Mouse (Mus musculus) heart, adult 8-10 months (tissue): ENCODE results near the gene Tmem37. TPM values are rescaled to one million over a fixed set of nuclear protein-coding genes. Genes with fewer than 3 reads are reported as not detected.

Experiments
- DNase-seq: peaks from one replicate; pipeline ENCODE4 v3.0.0; 2022; ENCODE audit warnings: low spot score
- total RNA-seq, 4 experiments: library from RNA; stranded (reverse); gene quantifications; 2 replicates each; pipeline ENCODE4 v1.2.4; 2022

Tmem37 gene
- total RNA-seq, 4 experiments from 2014 or later = 6.3 to 8.5 (median 7.1) TPM

DNA sequence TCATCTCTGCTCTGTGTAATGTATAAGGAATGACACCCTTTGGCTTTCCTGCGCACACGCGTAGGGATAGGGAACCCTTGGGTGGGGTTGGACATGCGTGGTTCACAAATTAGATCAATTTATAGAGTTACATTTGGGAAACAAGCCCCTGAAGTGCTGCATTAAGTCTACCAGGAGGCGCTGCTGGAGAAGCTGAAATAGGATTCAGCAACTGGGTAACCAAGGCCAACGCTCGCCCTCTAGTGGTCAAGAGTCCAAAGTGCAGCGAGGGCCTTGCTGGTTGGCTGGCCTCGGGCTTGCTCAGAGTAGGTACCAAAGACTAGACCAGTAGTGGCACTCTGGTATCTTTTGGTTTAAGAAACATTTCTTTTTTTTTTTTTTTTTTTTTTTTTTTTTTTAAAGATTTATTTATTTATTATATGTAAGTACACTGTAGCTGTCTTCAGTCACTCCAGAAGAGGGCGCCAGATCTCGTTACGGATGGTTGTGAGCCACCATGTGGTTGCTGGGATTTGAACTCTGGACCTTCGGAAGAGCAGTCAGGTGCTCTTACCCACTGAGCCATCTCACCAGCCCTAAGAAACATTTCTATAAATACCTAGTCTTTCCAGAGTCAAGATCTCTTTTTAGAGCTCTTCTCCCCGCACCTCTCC, 19.7 kb upstream of the Tmem37 start:
- DNase-seq = peak; percentile 86

DNA sequence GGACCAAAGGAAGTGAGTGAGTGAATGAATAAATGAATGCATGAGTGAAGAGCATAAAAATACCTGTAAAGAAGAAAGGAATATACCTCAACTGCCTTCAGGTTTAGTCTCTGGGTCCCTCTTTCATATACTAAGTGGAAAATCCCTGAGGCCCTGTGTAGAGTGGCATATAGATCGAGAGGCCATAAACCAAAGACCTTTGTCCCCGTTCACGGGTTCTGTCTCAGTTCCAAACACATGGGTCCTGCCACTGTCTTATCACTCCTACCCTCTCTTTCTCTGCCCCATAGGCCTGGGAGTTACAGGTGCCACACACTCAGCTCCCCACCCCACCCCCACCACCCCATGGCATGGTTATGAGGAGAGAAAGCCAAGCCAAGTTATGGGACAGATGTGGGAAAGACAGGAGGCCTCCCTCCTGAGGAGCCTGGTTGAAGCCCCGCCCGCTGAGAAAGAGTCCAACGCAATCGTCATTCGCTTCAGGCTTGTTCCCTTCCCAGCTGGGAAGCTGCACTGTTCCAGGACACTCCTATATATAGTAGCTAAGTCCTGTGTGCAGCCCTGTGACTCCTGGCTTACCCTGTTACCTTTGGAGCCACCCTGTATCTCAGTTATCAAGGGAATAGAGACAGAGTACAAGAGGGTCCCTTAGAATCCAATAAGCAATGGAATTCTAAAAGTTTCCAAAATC, 17.2 kb upstream of the Tmem37 start:
- peak; percentile 53 for DNase-seq

DNA sequence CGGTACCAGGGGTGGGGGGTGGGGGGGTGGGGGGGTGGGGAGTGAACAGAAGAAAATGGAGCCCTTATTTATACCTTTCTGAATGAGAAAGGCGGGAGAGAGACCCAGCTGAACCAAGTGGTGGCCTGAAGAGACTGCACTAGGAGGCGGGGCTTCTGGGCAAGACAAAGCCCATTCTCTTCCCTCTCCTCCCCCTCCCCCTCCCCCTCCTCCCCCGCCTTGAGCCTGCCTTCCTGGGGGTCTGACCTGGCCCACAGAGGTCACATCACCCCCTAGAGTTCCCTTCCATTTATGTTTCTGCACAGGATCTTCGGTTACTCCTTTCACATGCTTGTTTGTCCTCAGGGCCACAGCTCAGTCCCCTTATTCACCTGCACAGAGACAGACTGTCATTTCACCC, 15.3 kb upstream of the Tmem37 start:
- no peak for DNase-seq

DNA sequence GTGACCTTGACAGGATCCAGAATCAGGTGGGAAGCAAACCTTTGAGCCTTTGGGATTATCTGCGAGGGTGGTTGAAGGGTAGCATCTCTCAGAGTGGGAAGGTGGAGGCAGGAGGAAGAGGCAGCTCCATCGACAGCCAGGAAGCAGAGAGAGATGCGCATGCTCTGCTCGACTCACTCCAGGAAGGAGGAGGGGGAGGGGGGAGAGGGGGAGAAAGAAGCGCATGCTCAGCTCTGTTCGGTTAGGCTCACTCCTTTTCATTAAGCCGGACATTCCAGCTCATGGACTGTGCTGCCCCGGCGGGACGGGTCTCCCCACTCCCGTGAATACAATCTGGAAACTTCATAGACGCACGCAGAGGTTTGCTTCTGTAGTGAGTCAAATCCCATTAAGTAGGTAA, 12.8 kb upstream of the Tmem37 start:
- no peak for DNase-seq

DNA sequence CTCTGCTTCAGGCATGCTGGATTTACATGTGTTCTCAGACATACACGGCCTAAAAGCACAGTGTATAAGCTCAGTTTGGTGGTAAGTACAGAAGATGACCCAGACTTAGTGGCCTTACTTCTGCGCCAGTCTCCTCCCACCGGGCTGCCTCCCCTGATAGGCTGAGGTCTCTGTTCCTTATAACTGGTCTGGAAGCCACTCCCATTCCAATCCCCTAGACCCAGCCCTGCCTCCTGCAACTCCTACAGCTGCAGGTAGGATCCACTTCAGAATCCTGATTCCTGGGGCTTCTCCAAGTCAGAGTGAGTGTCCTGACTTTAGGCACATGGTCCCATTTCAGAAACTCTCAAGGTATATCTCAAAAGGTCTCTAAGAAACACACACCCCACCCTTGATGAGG, 11.8 kb upstream of the Tmem37 start:
- DNase-seq = no peak

DNA sequence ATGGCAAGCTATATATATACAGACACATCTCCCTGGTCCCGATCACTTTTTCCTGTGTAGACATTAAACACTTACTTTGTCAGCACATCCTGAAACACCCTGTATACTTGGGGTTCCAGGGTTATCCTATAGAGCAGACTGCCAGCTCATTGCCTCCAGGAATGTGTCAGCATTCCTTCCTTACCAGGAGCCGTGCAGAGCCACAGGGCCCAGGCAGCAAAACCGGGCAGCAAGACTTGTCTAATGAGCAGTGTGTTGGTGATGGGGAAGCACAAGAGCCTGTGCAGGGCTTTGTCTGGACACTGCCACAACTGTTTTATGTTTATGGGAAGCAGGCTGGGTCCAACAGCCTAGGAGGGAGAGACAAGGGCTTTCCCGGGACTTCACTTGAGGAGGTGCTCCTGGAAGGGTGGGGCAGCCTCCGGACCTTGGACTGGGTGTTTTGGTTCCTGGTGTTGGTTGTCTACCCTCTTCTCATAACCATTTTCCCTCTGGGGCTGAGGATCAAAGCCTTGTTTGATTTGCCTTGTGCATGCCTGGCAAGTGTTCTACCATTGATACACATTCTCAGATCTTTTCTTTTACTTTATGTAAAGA, 10.1 kb upstream of the Tmem37 start:
- DNase-seq = no peak

GRCm38 (mm10) chr1:120082957-120083585, 9.2 kb upstream of the Tmem37 start:
- DNase-seq = no peak

DNA sequence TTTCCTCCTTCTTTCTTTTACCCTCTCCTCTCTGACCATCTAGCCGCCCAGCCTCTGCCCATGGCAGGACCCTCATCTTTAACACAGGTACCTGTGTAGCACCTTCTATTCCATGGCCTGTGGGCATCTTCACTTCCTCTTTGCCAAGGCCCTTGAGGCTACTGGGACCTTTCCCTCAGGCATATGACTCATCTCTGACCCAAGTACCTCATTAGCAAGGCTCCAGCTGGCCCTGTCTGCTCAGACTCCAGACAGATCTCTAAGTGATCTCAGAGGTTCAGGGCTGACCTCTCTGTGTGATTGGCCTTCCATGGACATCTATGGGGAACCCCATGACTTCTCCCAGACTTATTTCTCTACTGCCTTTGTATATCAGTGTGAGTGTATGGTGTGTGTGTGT, 6.8 kb upstream of the Tmem37 start:
- no peak for DNase-seq

GRCm38 (mm10) chr1:120077746-120078410, 4.0 kb upstream of the Tmem37 start:
- DNase-seq = no peak

DNA sequence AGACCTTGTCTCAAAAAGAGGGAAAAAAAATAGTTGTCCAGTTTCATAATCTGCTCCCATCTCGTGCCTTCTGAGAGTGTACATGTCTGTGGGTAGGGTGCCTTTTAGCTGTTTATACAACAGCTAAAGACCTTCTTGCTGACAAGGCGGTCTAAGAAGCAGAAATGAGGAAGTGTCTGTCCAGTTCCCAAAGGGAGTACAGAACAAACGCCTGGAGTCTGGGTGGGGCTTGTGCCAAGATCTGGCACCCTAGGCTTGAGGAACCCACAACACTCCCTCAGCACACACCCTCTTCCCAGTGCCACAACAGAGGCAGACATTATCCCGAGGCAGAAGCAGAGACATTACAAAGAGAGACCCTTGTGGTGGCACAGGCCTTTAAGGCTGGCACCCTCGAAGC, 1.6 kb upstream of the Tmem37 start:
- peak; percentile 42 for DNase-seq

DNA sequence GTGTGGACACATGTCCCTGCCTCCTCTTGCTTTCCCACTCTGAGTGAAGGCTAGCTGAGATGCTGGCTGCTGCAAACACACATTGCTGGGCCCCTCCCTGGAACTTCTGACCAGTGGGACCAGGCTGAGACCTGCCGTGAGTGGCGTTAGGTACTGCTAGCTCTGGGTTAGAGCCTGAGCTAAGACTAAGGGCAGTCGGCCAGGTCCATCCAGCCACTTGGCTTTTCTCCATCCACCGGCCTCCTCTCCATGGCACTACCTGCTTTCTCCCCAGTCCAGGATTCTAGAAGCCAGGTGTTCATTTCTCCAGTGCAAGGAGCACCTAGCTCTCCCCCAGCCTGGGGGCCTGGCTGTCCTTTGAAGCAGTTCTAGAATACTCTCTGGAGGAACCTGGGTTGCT, 1.1 kb upstream of the Tmem37 start:
- no peak for DNase-seq

DNA sequence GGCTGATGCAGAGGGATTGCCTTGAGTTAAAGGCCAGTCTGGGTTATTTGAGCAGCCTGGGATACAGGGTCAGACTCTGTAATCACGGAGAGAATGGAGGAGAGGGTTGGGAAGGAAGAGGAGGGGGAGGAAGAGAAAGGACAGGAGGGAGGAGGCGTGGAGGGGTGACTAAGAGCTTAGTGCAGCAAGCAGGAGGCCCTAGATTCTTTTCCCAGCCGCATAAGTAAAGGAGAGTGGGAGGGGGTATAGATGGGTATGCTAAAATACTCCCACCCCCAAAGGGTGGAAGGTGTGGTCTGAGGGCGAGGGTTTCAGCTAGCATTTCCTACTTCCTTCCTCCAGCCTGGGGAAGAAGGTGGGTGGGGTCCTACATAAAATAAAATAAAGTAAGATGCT, 431 bp upstream of the Tmem37 start:
- no peak for DNase-seq

GRCm38 (mm10) chr1:120072900-120073299, 974 bp downstream of the Tmem37 start:
- no peak for DNase-seq

DNA sequence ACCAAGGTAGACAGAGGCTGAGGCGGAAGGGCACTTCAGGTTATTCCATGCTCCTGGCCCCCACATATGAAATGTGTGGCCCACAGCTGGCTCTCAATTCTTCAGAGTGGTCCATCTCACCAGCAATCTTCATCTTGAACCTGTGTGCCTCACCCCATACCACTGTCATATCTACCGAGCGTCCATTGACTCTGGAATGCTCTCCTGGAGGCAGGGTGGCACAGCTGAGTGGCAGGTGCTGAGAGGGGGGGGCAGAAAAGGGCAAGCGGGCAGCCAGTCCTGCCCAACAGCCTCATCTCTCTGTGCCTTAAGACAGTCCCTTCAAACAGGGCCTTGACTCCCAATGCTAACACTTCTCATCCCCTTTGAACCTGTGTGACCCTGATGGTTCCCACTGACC, 2.7 kb downstream of the Tmem37 start:
- DNase-seq = no peak

- no peak for DNase-seq
Observed at GRCm38 (mm10) chr1:120070168-120070567, 3.7 kb downstream of the Tmem37 start.

GRCm38 (mm10) chr1:120069120-120069519, 4.8 kb downstream of the Tmem37 start:
- no peak for DNase-seq

- DNase-seq = no peak
Observed at GRCm38 (mm10) chr1:120066625-120067024, 7.2 kb downstream of the Tmem37 start.

GRCm38 (mm10) chr1:120066159-120066558, 7.7 kb downstream of the Tmem37 start:
- DNase-seq = no peak

DNA sequence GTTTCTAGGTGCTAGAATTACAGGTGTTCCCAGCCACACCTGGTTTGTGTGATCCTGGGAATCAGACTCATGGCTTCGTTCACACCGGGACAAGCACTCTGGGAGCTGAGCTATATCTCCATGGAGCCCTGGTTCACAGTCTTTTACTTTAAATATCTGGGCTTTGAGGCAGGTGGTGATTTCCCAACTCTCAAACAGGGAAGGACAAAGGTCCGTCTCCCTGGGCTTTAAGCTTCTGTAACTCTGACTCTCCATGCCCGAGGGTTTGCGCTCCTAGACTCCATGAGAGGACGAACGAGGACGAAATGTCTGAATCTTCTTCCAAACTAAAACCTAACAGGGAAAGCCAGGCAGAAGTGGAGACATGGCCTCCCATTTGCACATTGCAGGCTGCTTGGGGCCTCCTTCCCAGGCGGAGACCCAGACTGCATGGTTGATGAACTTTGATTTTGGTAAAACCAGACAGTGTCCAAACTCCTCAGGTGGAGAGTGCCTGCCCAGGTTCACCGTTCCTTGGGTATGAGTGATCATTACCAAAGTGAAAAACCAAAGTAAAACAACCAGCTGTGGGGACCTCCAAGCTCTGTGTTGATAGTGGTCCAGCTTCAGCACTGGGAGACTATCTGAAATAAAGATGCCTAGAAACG, 9.7 kb downstream of the Tmem37 start:
- DNase-seq = no peak

DNA sequence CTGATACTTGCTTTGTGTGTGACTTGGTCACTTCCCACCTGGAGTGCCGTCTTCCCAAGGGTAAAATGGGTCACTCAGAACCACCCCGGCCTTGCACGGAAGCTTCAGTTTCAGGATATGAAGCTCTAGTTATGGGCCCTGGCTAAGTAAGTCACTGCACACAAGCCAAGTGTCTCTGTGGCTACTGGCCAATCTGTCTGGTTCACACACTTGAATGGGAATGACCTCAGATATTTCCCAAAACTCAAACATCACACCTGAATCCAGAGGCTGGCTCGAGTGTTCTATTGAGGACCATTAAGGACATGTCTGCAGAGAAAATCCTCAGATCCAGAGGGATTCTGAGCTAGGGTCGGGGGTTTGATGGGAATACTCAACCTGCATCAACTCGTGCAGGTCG, 11.6 kb downstream of the Tmem37 start:
- no peak for DNase-seq

- no peak for DNase-seq
Observed at GRCm38 (mm10) chr1:120060687-120061086, 13.2 kb downstream of the Tmem37 start.
